Mouse (Mus musculus) testis, adult 2 months (tissue): ENCODE measurements around the gene Ppil2. TPM values are rescaled to one million over a fixed set of nuclear protein-coding genes. Genes with fewer than 3 reads are reported as not detected.

Source experiments
- H3K27ac ChIP-seq: fragments of 200-500 bp; 2 replicates; pipeline ENCODE4 v1.5.1; 2012; ENCODE audit warnings: low read depth, low read length; ENCODE audit not compliant: control insufficient read depth, insufficient read depth
- H3K27me3 ChIP-seq: fragments of 200-500 bp; 2 replicates; pipeline ENCODE4 v1.6.1; 2012; ENCODE audit warnings: mild to moderate bottlenecking, low read length, moderate library complexity; ENCODE audit not compliant: control insufficient read depth, insufficient read depth
- H3K36me3 ChIP-seq: fragments of 200-500 bp; 2 replicates; pipeline ENCODE4 v1.6.1; 2012; ENCODE audit warnings: mild to moderate bottlenecking, low read length; ENCODE audit not compliant: control insufficient read depth, insufficient read depth
- H3K4me1 ChIP-seq: fragments of 200-500 bp; 2 replicates; pipeline ENCODE4 v1.6.1; 2012; ENCODE audit warnings: low read length; ENCODE audit not compliant: control insufficient read depth, insufficient read depth
- H3K4me3 ChIP-seq: fragments of 200-500 bp; 2 replicates; pipeline ENCODE4 v1.5.1; 2012; ENCODE audit warnings: low read depth, mild to moderate bottlenecking, low read length, moderate library complexity, mixed read lengths; ENCODE audit not compliant: control insufficient read depth
- CTCF ChIP-seq: fragments of 200-500 bp; IDR thresholded peaks from 2 replicates; pipeline ENCODE4 v1.5.1; 2012; ENCODE audit warnings: low read depth, mild to moderate bottlenecking, inconsistent platforms, low read length, moderate library complexity; ENCODE audit not compliant: control insufficient read depth, insufficient read depth, insufficient replicate concordance
- POLR2A ChIP-seq: fragments of 200-500 bp; IDR thresholded peaks from 2 replicates; pipeline ENCODE4 v1.6.1; 2012; ENCODE audit warnings: low read depth, mild to moderate bottlenecking, inconsistent platforms, low read length, moderate library complexity; ENCODE audit not compliant: control insufficient read depth
- polyA plus RNA-seq: library from polyadenylated mRNA; depleted of rRNA; stranded (reverse); fragments of >200 nt; gene quantifications from 2 replicates; pipeline ENCODE4 v1.2.3, GENCODE M21; 2012

Ppil2 gene
- polyA plus RNA-seq, 1 experiment = 75.3 TPM

GRCm38 (mm10) chr16:17070716-17071115 is 40.3 kb downstream of the Ppil2 start:
- Histone ChIP-seq H3K4me1 (peaks cover 5% of the 10 kb centered on the region), H3K27ac (peak overlapping the region; percentile 70), H3K36me3 (peaks cover 3% of the 10 kb centered on the region; the same call in 1 of the 2 replicates), H3K4me3 (peak overlapping the region; percentile 86), H3K27me3 (no peaks in the 10 kb centered on the region)
- TF ChIP-seq CTCF = no peak
- no peak for TF ChIP-seq POLR2A

GRCm38 (mm10) chr16:17069511-17070443 is 41.3 kb downstream of the Ppil2 start, which contains the start of gene Ypel1:
Gene Ypel1, plus strand, starts transcription at chr16:17069696.
- H3K27me3 ChIP-seq = no peaks in the 10 kb centered on the region
- peaks cover 5% of the 10 kb centered on the region for H3K4me1 ChIP-seq
- peak within 1 kb of the TSS; percentile 85 for H3K4me3 ChIP-seq
- peak within 1 kb of the TSS; percentile 80 for H3K27ac ChIP-seq
- H3K36me3 ChIP-seq = peaks cover 3% of the 10 kb centered on the region; the same call in 1 of the 2 replicates
- TF ChIP-seq POLR2A (peak; percentile 63), CTCF (no peak)

- H3K36me3 ChIP-seq = peaks cover 3% of the 10 kb centered on the region; the same call in 1 of the 2 replicates
- H3K27me3 ChIP-seq = no peaks in the 10 kb centered on the region
- H3K27ac ChIP-seq = no peak overlapping the region
- no peak for TF ChIP-seq CTCF
- TF ChIP-seq POLR2A = no peak
- no peak overlapping the region for H3K4me3 ChIP-seq
- peaks cover 5% of the 10 kb centered on the region for H3K4me1 ChIP-seq
Observed at GRCm38 (mm10) chr16:17067552-17067951, 43.5 kb downstream of the Ppil2 start.

GRCm38 (mm10) chr16:17062338-17062737 is 48.7 kb downstream of the Ppil2 start:
- Histone ChIP-seq H3K27me3 (no peaks in the 10 kb centered on the region), H3K27ac (no peak overlapping the region), H3K4me1 (no peaks in the 10 kb centered on the region), H3K36me3 (no peaks in the 10 kb centered on the region), H3K4me3 (no peak overlapping the region)
- TF ChIP-seq CTCF = no peak
- TF ChIP-seq POLR2A = no peak

GRCm38 (mm10) chr16:17055584-17055983 is 55.5 kb downstream of the Ppil2 start:
- TF ChIP-seq POLR2A = no peak
- TF ChIP-seq CTCF = no peak
- no peaks in the 10 kb centered on the region for H3K27me3 ChIP-seq
- no peaks in the 10 kb centered on the region for H3K36me3 ChIP-seq
- H3K4me3 ChIP-seq = no peak overlapping the region
- no peak overlapping the region for H3K27ac ChIP-seq
- H3K4me1 ChIP-seq = peaks cover 2% of the 10 kb centered on the region; the same call in 1 of the 2 replicates

- Histone ChIP-seq H3K36me3 (no peaks in the 10 kb centered on the region), H3K4me3 (no peak overlapping the region), H3K27ac (no peak overlapping the region), H3K27me3 (no peaks in the 10 kb centered on the region), H3K4me1 (peaks cover 2% of the 10 kb centered on the region; the same call in 1 of the 2 replicates)
- TF ChIP-seq POLR2A = no peak
- no peak for TF ChIP-seq CTCF
Observed at GRCm38 (mm10) chr16:17053903-17054302, 57.2 kb downstream of the Ppil2 start.

- Histone ChIP-seq H3K27ac (no peak overlapping the region), H3K4me3 (no peak overlapping the region), H3K27me3 (no peaks in the 10 kb centered on the region), H3K4me1 (peaks cover 2% of the 10 kb centered on the region; the same call in 1 of the 2 replicates), H3K36me3 (peaks cover 2% of the 10 kb centered on the region)
- TF ChIP-seq CTCF (no peak), POLR2A (no peak)
Observed at GRCm38 (mm10) chr16:17052087-17052486, 59.0 kb downstream of the Ppil2 start.
